Mouse (Mus musculus): Measurements from ENCODE around the gene Rnf114. TPM values are rescaled to one million over a fixed set of nuclear protein-coding genes. Genes with fewer than 3 reads are reported as not detected.

Rnf114 gene
- polyA plus RNA-seq, 1 experiment from 2014 or later = 114 TPM

GRCm38 (mm10) chr2:167514641-167515040 lies 22.2 kb downstream of the Rnf114 start:
- Histone ChIP-seq H3K9me3 (ENCODE audit: control insufficient read depth, low read length) (no peaks in the 10 kb centered on the region), H3K27me3 (ENCODE audit: control insufficient read depth, insufficient read depth, low read length) (no peaks in the 10 kb centered on the region), H3K4me2 (ENCODE audit: low read depth, severe bottlenecking) (no peak overlapping the region), H3K9ac (ENCODE audit: low read length) (no peak overlapping the region), H3K27ac (replicated peaks; ENCODE audit: low read depth, low read length) (no peak overlapping the region), H3K4me1 (ENCODE audit: control insufficient read depth, insufficient read depth, low read length) (no peaks in the 10 kb centered on the region), H3K36me3 (ENCODE audit: control insufficient read depth, insufficient read depth, low read length) (peaks cover 48% of the 10 kb centered on the region), H3K4me3 (ENCODE audit: low read depth, low read length) (no peak overlapping the region)
- WGBS = 93% methylated on average over 4 of the region's 4 CpGs
- DNase-seq (ENCODE audit: low spot score) (no peak), ATAC-seq (ENCODE audit: insufficient number of reproducible peaks, low FRiP score, low TSS enrichment, low read depth) (no peak)

DNA sequence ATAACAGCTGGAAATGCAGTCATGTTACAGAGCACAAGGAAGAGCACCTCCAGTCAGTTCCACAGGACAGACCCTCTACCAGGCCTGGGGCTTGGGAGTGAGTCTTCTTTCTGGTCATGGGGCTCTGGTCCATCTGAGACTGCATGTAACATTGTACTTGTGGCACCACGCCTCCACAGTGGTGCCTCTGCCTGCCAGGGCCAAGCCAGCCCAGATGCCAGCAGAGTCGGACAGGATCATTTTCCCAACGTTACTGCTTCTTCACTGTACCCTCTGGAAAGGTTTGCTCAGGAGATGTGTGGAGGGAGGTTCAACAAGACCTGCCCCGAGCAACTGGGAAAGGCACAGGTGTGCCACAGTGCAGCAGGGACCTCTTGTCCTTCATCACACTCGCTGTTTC lies 23.2 kb downstream of the Rnf114 start:
- peaks cover 44% of the 10 kb centered on the region for H3K36me3 ChIP-seq (ENCODE audit: control insufficient read depth, insufficient read depth, low read length)
- H3K9ac ChIP-seq (ENCODE audit: low read length) = no peak overlapping the region
- DNase-seq (ENCODE audit: low spot score) = no peak
- H3K4me3 ChIP-seq (ENCODE audit: low read depth, low read length) = no peak overlapping the region
- no peaks in the 10 kb centered on the region for H3K27me3 ChIP-seq (ENCODE audit: control insufficient read depth, insufficient read depth, low read length)
- no peak overlapping the region for H3K4me2 ChIP-seq (ENCODE audit: low read depth, severe bottlenecking)
- no peaks in the 10 kb centered on the region for H3K4me1 ChIP-seq (ENCODE audit: control insufficient read depth, insufficient read depth, low read length)
- ATAC-seq (ENCODE audit: insufficient number of reproducible peaks, low FRiP score, low TSS enrichment, low read depth) = no peak
- H3K27ac ChIP-seq (replicated peaks; ENCODE audit: low read depth, low read length) = no peak overlapping the region
- no peaks in the 10 kb centered on the region for H3K9me3 ChIP-seq (ENCODE audit: control insufficient read depth, low read length)
- 90% methylated on average over 5 of the region's 5 CpGs for WGBS

GRCm38 (mm10) chr2:167519606-167520252 lies 27.3 kb downstream of the Rnf114 start:
- WGBS = 80% methylated on average over 5 of the region's 5 CpGs
- Histone ChIP-seq H3K4me1 (ENCODE audit: control insufficient read depth, insufficient read depth, low read length) (no peaks in the 10 kb centered on the region), H3K9ac (ENCODE audit: low read length) (no peak overlapping the region), H3K27me3 (ENCODE audit: control insufficient read depth, insufficient read depth, low read length) (no peaks in the 10 kb centered on the region), H3K4me2 (ENCODE audit: low read depth, severe bottlenecking) (no peak overlapping the region), H3K27ac (replicated peaks; ENCODE audit: low read depth, low read length) (no peak overlapping the region), H3K9me3 (ENCODE audit: control insufficient read depth, low read length) (no peaks in the 10 kb centered on the region), H3K4me3 (ENCODE audit: low read depth, low read length) (no peak overlapping the region), H3K36me3 (ENCODE audit: control insufficient read depth, insufficient read depth, low read length) (peaks cover 20% of the 10 kb centered on the region)
- DNase-seq (ENCODE audit: low spot score) (no peak), ATAC-seq (ENCODE audit: insufficient number of reproducible peaks, low FRiP score, low TSS enrichment, low read depth) (no peak)

GRCm38 (mm10) chr2:167528278-167528677 lies 35.8 kb downstream of the Rnf114 start:
- no peaks in the 10 kb centered on the region for H3K4me1 ChIP-seq (ENCODE audit: control insufficient read depth, insufficient read depth, low read length)
- 19% methylated on average over 5 of the region's 5 CpGs for WGBS
- no peak overlapping the region for H3K4me2 ChIP-seq (ENCODE audit: low read depth, severe bottlenecking)
- H3K4me3 ChIP-seq (ENCODE audit: low read depth, low read length) = no peak overlapping the region
- no peak overlapping the region for H3K27ac ChIP-seq (replicated peaks; ENCODE audit: low read depth, low read length)
- H3K36me3 ChIP-seq (ENCODE audit: control insufficient read depth, insufficient read depth, low read length) = no peaks in the 10 kb centered on the region
- H3K9ac ChIP-seq (ENCODE audit: low read length) = no peak overlapping the region
- no peaks in the 10 kb centered on the region for H3K27me3 ChIP-seq (ENCODE audit: control insufficient read depth, insufficient read depth, low read length)
- DNase-seq (ENCODE audit: low spot score) (peak; percentile 51), ATAC-seq (ENCODE audit: insufficient number of reproducible peaks, low FRiP score, low TSS enrichment, low read depth) (no peak)
- H3K9me3 ChIP-seq (ENCODE audit: control insufficient read depth, low read length) = no peaks in the 10 kb centered on the region

DNA sequence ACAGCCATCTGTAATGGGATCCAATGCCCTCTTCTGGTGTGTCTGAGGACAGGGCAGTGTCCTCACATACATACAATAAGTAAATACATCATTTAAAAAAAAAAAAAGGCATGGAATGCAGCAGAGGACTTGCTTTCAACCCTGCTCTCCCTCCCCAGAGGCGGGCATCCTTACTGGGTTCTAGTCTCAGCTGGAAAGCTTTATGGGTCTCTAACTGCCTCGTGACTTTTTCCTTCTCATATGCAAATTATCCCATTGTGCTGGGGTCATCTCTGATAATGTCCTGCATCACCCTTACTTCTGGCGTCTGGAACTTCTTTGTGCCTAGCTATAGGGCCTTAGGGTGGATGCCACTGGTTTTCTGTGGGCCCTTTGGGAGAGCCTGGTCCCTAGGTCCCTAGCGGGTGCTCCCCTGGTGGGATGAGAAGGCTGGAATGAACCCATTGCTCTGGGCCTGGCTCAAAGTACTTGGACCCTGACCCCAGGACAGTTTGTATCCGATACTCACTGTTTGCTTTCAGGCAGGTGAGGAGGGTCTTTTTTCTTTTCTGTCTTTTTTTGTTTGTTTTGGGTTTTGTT lies 37.6 kb downstream of the Rnf114 start:
- no peak for ATAC-seq (ENCODE audit: insufficient number of reproducible peaks, low FRiP score, low TSS enrichment, low read depth)
- Histone ChIP-seq H3K9me3 (ENCODE audit: control insufficient read depth, low read length) (no peaks in the 10 kb centered on the region), H3K4me2 (ENCODE audit: low read depth, severe bottlenecking) (no peak overlapping the region), H3K4me1 (ENCODE audit: control insufficient read depth, insufficient read depth, low read length) (no peaks in the 10 kb centered on the region), H3K27ac (replicated peaks; ENCODE audit: low read depth, low read length) (no peak overlapping the region), H3K27me3 (ENCODE audit: control insufficient read depth, insufficient read depth, low read length) (no peaks in the 10 kb centered on the region), H3K4me3 (ENCODE audit: low read depth, low read length) (no peak overlapping the region), H3K36me3 (ENCODE audit: control insufficient read depth, insufficient read depth, low read length) (no peaks in the 10 kb centered on the region), H3K9ac (ENCODE audit: low read length) (no peak overlapping the region)
- 44% methylated on average over 5 of the region's 5 CpGs for WGBS
- no peak for DNase-seq (ENCODE audit: low spot score)

DNA sequence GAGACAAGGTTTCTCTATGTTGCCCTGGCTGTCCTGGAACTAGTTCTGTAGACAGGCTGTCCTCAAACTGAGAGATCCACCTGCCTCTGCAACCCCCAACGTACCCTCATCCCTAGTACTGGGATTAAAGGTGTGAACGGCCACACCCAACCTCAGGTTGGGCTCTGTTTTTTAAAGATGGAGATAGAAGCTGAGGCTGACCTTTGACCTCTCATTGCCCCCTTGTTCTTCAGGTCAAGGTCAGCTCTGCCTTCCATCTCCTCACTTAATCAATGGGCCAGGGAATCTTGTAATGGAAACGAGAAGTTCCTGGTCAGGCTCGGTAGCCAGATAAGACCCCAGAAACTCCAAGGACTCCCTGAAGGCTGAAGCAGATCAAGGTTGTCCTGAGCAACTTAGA lies 38.1 kb downstream of the Rnf114 start:
- no peaks in the 10 kb centered on the region for H3K36me3 ChIP-seq (ENCODE audit: control insufficient read depth, insufficient read depth, low read length)
- H3K27ac ChIP-seq (replicated peaks; ENCODE audit: low read depth, low read length) = no peak overlapping the region
- no peaks in the 10 kb centered on the region for H3K27me3 ChIP-seq (ENCODE audit: control insufficient read depth, insufficient read depth, low read length)
- no peaks in the 10 kb centered on the region for H3K9me3 ChIP-seq (ENCODE audit: control insufficient read depth, low read length)
- ATAC-seq (ENCODE audit: insufficient number of reproducible peaks, low FRiP score, low TSS enrichment, low read depth) = no peak
- H3K9ac ChIP-seq (ENCODE audit: low read length) = no peak overlapping the region
- H3K4me3 ChIP-seq (ENCODE audit: low read depth, low read length) = no peak overlapping the region
- H3K4me1 ChIP-seq (ENCODE audit: control insufficient read depth, insufficient read depth, low read length) = no peaks in the 10 kb centered on the region
- WGBS = 71% methylated on average over 4 of the region's 4 CpGs
- DNase-seq (ENCODE audit: low spot score) = no peak
- no peak overlapping the region for H3K4me2 ChIP-seq (ENCODE audit: low read depth, severe bottlenecking)

DNA sequence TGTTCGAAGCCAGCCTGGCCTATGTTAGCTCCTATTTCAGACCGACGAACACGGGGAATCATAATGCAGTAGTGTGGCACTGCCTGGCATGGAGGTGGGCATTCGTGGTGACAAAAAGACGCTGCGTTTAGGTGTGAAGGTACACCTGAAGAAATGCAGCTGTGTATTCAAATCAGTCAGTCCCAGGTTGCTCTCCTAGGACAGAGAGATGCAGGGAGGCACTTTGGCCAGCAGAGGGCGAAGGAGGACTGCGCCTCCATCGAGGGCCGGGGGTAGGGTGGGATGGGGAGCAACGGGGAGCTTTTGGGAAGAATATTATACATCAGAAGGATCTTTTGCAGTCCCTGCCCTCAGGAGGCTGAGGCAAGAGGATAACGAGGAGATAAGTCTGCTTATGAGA lies 39.7 kb downstream of the Rnf114 start:
- DNase-seq (ENCODE audit: low spot score) = peak; percentile 80
- H3K4me1 ChIP-seq (ENCODE audit: control insufficient read depth, insufficient read depth, low read length) = peaks cover under 1% of the 10 kb centered on the region
- ATAC-seq (ENCODE audit: insufficient number of reproducible peaks, low FRiP score, low TSS enrichment, low read depth) = no peak
- H3K36me3 ChIP-seq (ENCODE audit: control insufficient read depth, insufficient read depth, low read length) = no peaks in the 10 kb centered on the region
- no peak overlapping the region for H3K4me2 ChIP-seq (ENCODE audit: low read depth, severe bottlenecking)
- no peak overlapping the region for H3K4me3 ChIP-seq (ENCODE audit: low read depth, low read length)
- H3K27ac ChIP-seq (replicated peaks; ENCODE audit: low read depth, low read length) = no peak overlapping the region
- no peaks in the 10 kb centered on the region for H3K9me3 ChIP-seq (ENCODE audit: control insufficient read depth, low read length)
- 19% methylated on average over 13 of the region's 13 CpGs for WGBS
- H3K27me3 ChIP-seq (ENCODE audit: control insufficient read depth, insufficient read depth, low read length) = peaks cover 3% of the 10 kb centered on the region
- no peak overlapping the region for H3K9ac ChIP-seq (ENCODE audit: low read length)

DNA sequence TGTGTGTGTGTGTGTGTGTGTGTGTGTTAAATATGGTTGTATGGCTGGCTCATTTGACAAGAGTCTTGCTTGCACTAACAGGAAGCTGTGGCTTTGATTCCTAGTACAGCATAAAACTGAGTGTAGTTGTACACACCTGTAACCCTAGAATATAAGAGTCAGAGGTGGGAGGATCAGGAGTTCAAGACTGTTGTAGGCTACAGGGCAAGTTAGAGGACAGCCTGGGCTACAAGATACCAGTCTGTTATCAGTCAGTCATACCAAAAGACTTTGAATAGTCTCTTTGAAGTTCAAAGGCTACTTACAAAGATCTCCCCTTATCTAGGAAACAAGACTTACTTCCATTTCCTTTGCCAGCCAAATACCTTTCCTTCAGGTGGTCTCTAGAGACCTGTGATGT lies 41.4 kb downstream of the Rnf114 start:
- Histone ChIP-seq H3K4me3 (ENCODE audit: low read depth, low read length) (no peak overlapping the region), H3K27me3 (ENCODE audit: control insufficient read depth, insufficient read depth, low read length) (peaks cover 8% of the 10 kb centered on the region)

More for the DNA sequence above, 41.4 kb downstream of the Rnf114 start:
- Histone ChIP-seq H3K9ac (ENCODE audit: low read length) (no peak overlapping the region), H3K27ac (replicated peaks; ENCODE audit: low read depth, low read length) (no peak overlapping the region), H3K9me3 (ENCODE audit: control insufficient read depth, low read length) (no peaks in the 10 kb centered on the region), H3K4me1 (ENCODE audit: control insufficient read depth, insufficient read depth, low read length) (peaks cover 7% of the 10 kb centered on the region), H3K36me3 (ENCODE audit: control insufficient read depth, insufficient read depth, low read length) (0 out of 2 replicates have a peak, but pooled peaks cover 2% of the 10 kb centered on the region), H3K4me2 (ENCODE audit: low read depth, severe bottlenecking) (no peak overlapping the region)
- ATAC-seq (ENCODE audit: insufficient number of reproducible peaks, low FRiP score, low TSS enrichment, low read depth) (no peak), DNase-seq (ENCODE audit: low spot score) (no peak)

Data from limb, embryonic 11.5 days (tissue).